Mouse (Mus musculus): ENCODE results near the gene Chchd3. TPM values are rescaled to one million over a fixed set of nuclear protein-coding genes. Genes with fewer than 3 reads are reported as not detected.

The Chchd3 gene
- polyA plus RNA-seq, 1 experiment from 2014 or later, result 103 TPM

DNA sequence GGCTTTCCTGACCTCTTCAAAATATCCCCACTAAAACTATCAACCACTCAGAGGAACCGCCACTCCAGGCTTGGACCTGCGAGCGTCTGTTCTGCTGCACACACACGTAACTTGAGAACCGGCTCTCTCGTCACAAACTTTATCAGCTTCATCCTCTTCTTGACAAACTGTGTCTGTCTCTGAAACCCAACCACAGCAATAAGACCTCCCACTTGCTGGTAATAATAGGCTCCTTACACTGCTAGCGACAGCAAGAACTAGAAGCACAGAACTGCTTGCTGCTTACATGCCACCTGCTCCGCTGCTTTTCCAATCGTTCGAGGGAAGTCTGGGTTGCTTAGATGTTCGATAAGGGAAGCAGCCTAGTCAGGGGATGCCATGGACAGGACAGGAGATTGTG is 119.8 kb downstream of the Chchd3 start:
- Histone ChIP-seq H3K9me3 (ENCODE audit: low read depth, low read length) (no peaks in the 10 kb centered on the region), H3K4me2 (0 out of 2 replicates have a peak overlapping the region, but pooled peaks have one; percentile 16), H3K27ac (ENCODE audit: low read depth) (peak overlapping the region; percentile 68), H3K36me3 (ENCODE audit: insufficient read depth) (no peaks in the 10 kb centered on the region), H3K4me3 (ENCODE audit: low read depth, low read length) (no peak overlapping the region), H3K4me1 (ENCODE audit: insufficient read depth) (peaks cover 7% of the 10 kb centered on the region; the same call in 1 of the 2 replicates), H3K27me3 (ENCODE audit: insufficient read depth, low read length) (no peaks in the 10 kb centered on the region), H3K9ac (no peak overlapping the region)
- DNase-seq (no peak), ATAC-seq (ENCODE audit: insufficient read depth) (peak; percentile 21; the same call in 1 of the 2 replicates)
- 29% methylated on average over 11 of the region's 11 CpGs for WGBS
- TF ChIP-seq CTCF (IDR thresholded peaks at IDR 0.05; ENCODE audit: low read depth), result no peak

GRCm38 (mm10) chr6:32937643-32938042 is 122.4 kb downstream of the Chchd3 start:
- ATAC-seq (ENCODE audit: insufficient read depth), result no peak
- H3K4me3 ChIP-seq (ENCODE audit: low read depth, low read length), result no peak overlapping the region

GRCm38 (mm10) chr6:32936794-32937193 is 123.3 kb downstream of the Chchd3 start:
- 46% methylated on average over 3 of the region's 3 CpGs for WGBS

More at GRCm38 (mm10) chr6:32937643-32938042, 122.4 kb downstream of the Chchd3 start:
- Histone ChIP-seq H3K4me2 (no peak overlapping the region), H3K4me1 (ENCODE audit: insufficient read depth) (peaks cover 7% of the 10 kb centered on the region; the same call in 1 of the 2 replicates), H3K9ac (no peak overlapping the region), H3K36me3 (ENCODE audit: insufficient read depth) (no peaks in the 10 kb centered on the region), H3K27me3 (ENCODE audit: insufficient read depth, low read length) (no peaks in the 10 kb centered on the region), H3K9me3 (ENCODE audit: low read depth, low read length) (no peaks in the 10 kb centered on the region), H3K27ac (ENCODE audit: low read depth) (no peak overlapping the region)
- no peak for DNase-seq
- 85% methylated on average over 1 of the region's 1 CpGs for WGBS
- TF ChIP-seq CTCF (IDR thresholded peaks at IDR 0.05; ENCODE audit: low read depth), result no peak

GRCm38 (mm10) chr6:32936365-32936764 is 123.7 kb downstream of the Chchd3 start:
- WGBS, result 36% methylated on average over 2 of the region's 2 CpGs
- H3K4me2 ChIP-seq, result no peak overlapping the region
- DNase-seq, result peak; percentile 57
- no peak overlapping the region for H3K4me3 ChIP-seq (ENCODE audit: low read depth, low read length)
- peaks cover 4% of the 10 kb centered on the region; the same call in 1 of the 2 replicates for H3K4me1 ChIP-seq (ENCODE audit: insufficient read depth)
- no peak for ATAC-seq (ENCODE audit: insufficient read depth)
- no peaks in the 10 kb centered on the region for H3K9me3 ChIP-seq (ENCODE audit: low read depth, low read length)
- no peak overlapping the region for H3K9ac ChIP-seq
- no peak for TF ChIP-seq CTCF (IDR thresholded peaks at IDR 0.05; ENCODE audit: low read depth)
- H3K36me3 ChIP-seq (ENCODE audit: insufficient read depth), result no peaks in the 10 kb centered on the region
- no peaks in the 10 kb centered on the region for H3K27me3 ChIP-seq (ENCODE audit: insufficient read depth, low read length)
- H3K27ac ChIP-seq (ENCODE audit: low read depth), result no peak overlapping the region

More at GRCm38 (mm10) chr6:32936794-32937193, 123.3 kb downstream of the Chchd3 start:
- H3K27me3 ChIP-seq (ENCODE audit: insufficient read depth, low read length), result no peaks in the 10 kb centered on the region
- peaks cover 7% of the 10 kb centered on the region; the same call in 1 of the 2 replicates for H3K4me1 ChIP-seq (ENCODE audit: insufficient read depth)
- no peak overlapping the region for H3K27ac ChIP-seq (ENCODE audit: low read depth)
- H3K36me3 ChIP-seq (ENCODE audit: insufficient read depth), result no peaks in the 10 kb centered on the region
- no peak overlapping the region for H3K4me3 ChIP-seq (ENCODE audit: low read depth, low read length)
- no peak overlapping the region for H3K9ac ChIP-seq
- H3K9me3 ChIP-seq (ENCODE audit: low read depth, low read length), result no peaks in the 10 kb centered on the region
- ATAC-seq (ENCODE audit: insufficient read depth) (no peak), DNase-seq (no peak)
- H3K4me2 ChIP-seq, result no peak overlapping the region
- no peak for TF ChIP-seq CTCF (IDR thresholded peaks at IDR 0.05; ENCODE audit: low read depth)

GRCm38 (mm10) chr6:32935576-32935975 is 124.5 kb downstream of the Chchd3 start:
- Histone ChIP-seq H3K27ac (ENCODE audit: low read depth) (no peak overlapping the region), H3K4me2 (no peak overlapping the region), H3K27me3 (ENCODE audit: insufficient read depth, low read length) (no peaks in the 10 kb centered on the region), H3K4me3 (ENCODE audit: low read depth, low read length) (no peak overlapping the region), H3K9me3 (ENCODE audit: low read depth, low read length) (no peaks in the 10 kb centered on the region), H3K4me1 (ENCODE audit: insufficient read depth) (0 out of 2 replicates have a peak, but pooled peaks cover 3% of the 10 kb centered on the region), H3K9ac (no peak overlapping the region), H3K36me3 (ENCODE audit: insufficient read depth) (no peaks in the 10 kb centered on the region)
- no peak for TF ChIP-seq CTCF (IDR thresholded peaks at IDR 0.05; ENCODE audit: low read depth)
- DNase-seq (no peak), ATAC-seq (ENCODE audit: insufficient read depth) (no peak)
- WGBS, result 73% methylated on average over 5 of the region's 5 CpGs

- Histone ChIP-seq H3K4me2 (no peak overlapping the region), H3K27me3 (ENCODE audit: insufficient read depth, low read length) (no peaks in the 10 kb centered on the region), H3K27ac (ENCODE audit: low read depth) (no peak overlapping the region), H3K36me3 (ENCODE audit: insufficient read depth) (no peaks in the 10 kb centered on the region), H3K9me3 (ENCODE audit: low read depth, low read length) (no peaks in the 10 kb centered on the region), H3K9ac (no peak overlapping the region), H3K4me1 (ENCODE audit: insufficient read depth) (no peaks in the 10 kb centered on the region), H3K4me3 (ENCODE audit: low read depth, low read length) (no peak overlapping the region)
- no peak for ATAC-seq (ENCODE audit: insufficient read depth)
- no peak for DNase-seq
- WGBS, result 75% methylated on average over 11 of the region's 11 CpGs
- no peak for TF ChIP-seq CTCF (IDR thresholded peaks at IDR 0.05; ENCODE audit: low read depth)
These were observed 128.8 kb downstream of the Chchd3 start for GRCm38 (mm10) chr6:32931106-32931770.

DNA sequence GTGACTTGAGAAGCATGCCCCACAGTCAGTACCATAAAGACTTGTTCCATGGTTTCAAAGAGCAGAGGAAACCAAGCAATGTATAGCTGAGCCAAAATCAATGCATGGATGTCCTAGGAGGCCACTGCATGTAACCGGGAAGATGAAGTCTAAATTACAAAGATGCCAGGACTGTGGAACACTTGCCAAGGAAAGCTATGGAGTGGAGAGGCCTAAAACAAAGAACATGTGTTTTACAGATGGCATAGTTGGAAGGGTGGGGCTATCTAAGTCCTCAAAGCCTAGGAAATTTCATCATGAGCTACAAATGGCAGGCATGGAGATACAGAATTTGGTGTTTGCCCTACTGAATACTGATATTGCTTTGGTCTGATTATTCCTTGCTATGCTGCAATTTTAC is 137.7 kb downstream of the Chchd3 start:
- Histone ChIP-seq H3K4me2 (no peak overlapping the region), H3K4me1 (ENCODE audit: insufficient read depth) (no peaks in the 10 kb centered on the region), H3K4me3 (ENCODE audit: low read depth, low read length) (no peak overlapping the region), H3K27me3 (ENCODE audit: insufficient read depth, low read length) (no peaks in the 10 kb centered on the region), H3K36me3 (ENCODE audit: insufficient read depth) (no peaks in the 10 kb centered on the region), H3K9ac (no peak overlapping the region), H3K9me3 (ENCODE audit: low read depth, low read length) (no peaks in the 10 kb centered on the region), H3K27ac (ENCODE audit: low read depth) (no peak overlapping the region)
- no peak for TF ChIP-seq CTCF (IDR thresholded peaks at IDR 0.05; ENCODE audit: low read depth)
- 88% methylated on average over 1 of the region's 1 CpGs for WGBS
- DNase-seq, result no peak
- no peak for ATAC-seq (ENCODE audit: insufficient read depth)
